Mouse (Mus musculus) intestine, embryonic 16.5 days (tissue): ENCODE results near the gene Lrrc57. TPM values are rescaled to one million over a fixed set of nuclear protein-coding genes. Genes with fewer than 3 reads are reported as not detected.
A peak's percentile ranks its signal among the peaks of the same experiment; 100 is the strongest.

Experiments used
- ATAC-seq: fragments of 200-750 bp; cut with Nextera tagmentation; 2 replicates; pipeline ENCODE4 v1.8.0; 2017; ENCODE audit warnings: moderate TSS enrichment, moderate library complexity
- H3K27ac ChIP-seq: fragments of 300-500 bp; sonication (generic); 2 replicates; pipeline ENCODE4 v1.5.1; 2014; ENCODE audit warnings: mild to moderate bottlenecking, low read length
- H3K27me3 ChIP-seq: fragments of 300-500 bp; sonication (generic); replicated peaks from 2 replicates; pipeline ENCODE4 v1.6.1; 2014; ENCODE audit warnings: low read length, control low read depth, mixed read lengths; ENCODE audit not compliant: control insufficient read depth, insufficient read depth
- H3K36me3 ChIP-seq: fragments of 300-500 bp; sonication (generic); 2 replicates; pipeline ENCODE4 v1.6.1; 2014; ENCODE audit warnings: low read length, control low read depth; ENCODE audit not compliant: control insufficient read depth, insufficient read depth
- H3K4me1 ChIP-seq: fragments of 300-500 bp; sonication (generic); 2 replicates; pipeline ENCODE4 v1.6.1; 2014; ENCODE audit warnings: low read length, control low read depth, mixed read lengths; ENCODE audit not compliant: control insufficient read depth, insufficient read depth
- H3K4me2 ChIP-seq: fragments of 300-500 bp; sonication (generic); 2 replicates; pipeline ENCODE4 v1.6.1; 2014; ENCODE audit warnings: low read depth, low read length, control low read depth
- H3K4me3 ChIP-seq: fragments of 300-500 bp; sonication (generic); 2 replicates; pipeline ENCODE4 v1.5.1; 2014; ENCODE audit warnings: mild to moderate bottlenecking, low read length
- H3K9ac ChIP-seq: fragments of 300-500 bp; sonication (generic); 2 replicates; pipeline ENCODE4 v1.6.1; 2014; ENCODE audit warnings: low read depth, low read length
- H3K9me3 ChIP-seq: fragments of 300-500 bp; sonication (generic); 2 replicates; pipeline ENCODE4 v1.6.1; 2016; ENCODE audit warnings: low read length, control low read depth; ENCODE audit not compliant: control insufficient read depth
- WGBS: fragments of 180-500 bp; shearing (Covaris S2); extraction: QIAGEN DNeasy Blood & Tissue Kit; methylation state at CpG from one replicate; pipeline ENCODE4 v1.1.7; 2014; 5-methylcytosine and 5-hydroxymethylcytosine counted together
- polyA plus RNA-seq: library from polyadenylated mRNA; unstranded; fragments of >200 nt; fragmentation: Nextera tagmentation; extraction: Ambion mirVana; gene quantifications from 2 replicates; pipeline ENCODE4 v1.2.1, GENCODE M21; 2015

Gene Lrrc57
- polyA plus RNA-seq, 1 experiment from 2014 or later: 19.5 TPM

DNA sequence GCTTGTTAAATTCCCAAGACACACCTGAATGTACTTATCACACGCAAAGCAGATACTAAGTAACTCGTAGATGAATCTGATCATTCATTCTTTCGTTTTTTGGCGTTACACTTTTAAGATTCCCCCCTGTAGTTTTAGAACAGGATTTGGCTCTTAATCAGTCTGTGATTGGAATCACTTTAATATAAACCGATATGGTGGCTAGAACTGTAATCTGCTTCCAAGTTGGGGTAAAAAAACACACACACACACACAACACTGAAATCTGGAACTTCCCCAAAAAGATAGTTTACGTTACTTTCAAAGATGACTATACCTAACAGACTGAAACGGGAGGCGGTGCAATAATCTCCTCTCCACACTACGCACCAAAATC is 46.5 kb downstream of the Lrrc57 start:
- Histone ChIP-seq H3K36me3 (no peaks in the 10 kb centered on the region), H3K27ac (peak overlapping the region; percentile 68; the same call in 1 of the 2 replicates), H3K4me1 (peaks cover 8% of the 10 kb centered on the region; the same call in 1 of the 2 replicates), H3K9ac (peak overlapping the region; percentile 97), H3K4me3 (peak overlapping the region; percentile 93), H3K27me3 (no peaks in the 10 kb centered on the region), H3K9me3 (no peaks in the 10 kb centered on the region), H3K4me2 (peak overlapping the region; percentile 72)
- 20% methylated on average over 9 of the region's 9 CpGs for WGBS
- no peak for ATAC-seq

DNA sequence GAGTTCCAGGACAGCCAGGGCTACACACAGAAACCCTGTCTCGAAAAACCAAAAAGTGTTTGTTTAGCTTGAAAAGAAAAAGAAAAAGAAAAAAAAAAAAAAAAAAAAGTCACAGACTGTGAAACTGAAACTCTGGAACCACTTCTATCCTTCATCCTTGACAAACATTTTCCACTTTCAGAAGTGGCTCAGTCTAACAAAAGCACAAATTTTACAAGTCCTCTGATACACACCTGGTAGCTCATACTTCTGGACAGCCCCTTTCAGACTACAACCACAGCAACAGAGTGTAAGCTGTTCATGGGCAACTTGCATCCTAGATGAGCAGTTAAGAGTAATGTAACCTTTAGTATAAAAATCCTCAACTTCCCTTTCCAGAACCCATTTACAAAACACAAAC is 47.8 kb downstream of the Lrrc57 start:
- 78% methylated on average over 1 of the region's 1 CpGs for WGBS
- Histone ChIP-seq H3K4me2 (no peak overlapping the region), H3K9me3 (no peaks in the 10 kb centered on the region), H3K36me3 (no peaks in the 10 kb centered on the region), H3K27me3 (no peaks in the 10 kb centered on the region), H3K27ac (no peak overlapping the region), H3K4me3 (no peak overlapping the region), H3K9ac (no peak overlapping the region), H3K4me1 (peaks cover 8% of the 10 kb centered on the region; the same call in 1 of the 2 replicates)
- no peak for ATAC-seq

- no peaks in the 10 kb centered on the region for H3K27me3 ChIP-seq
- H3K4me3 ChIP-seq: no peak overlapping the region
- H3K36me3 ChIP-seq: 0 out of 2 replicates have a peak, but pooled peaks cover 5% of the 10 kb centered on the region
- no peak overlapping the region for H3K27ac ChIP-seq
- peaks cover 8% of the 10 kb centered on the region; the same call in 1 of the 2 replicates for H3K4me1 ChIP-seq
- no peak overlapping the region for H3K9ac ChIP-seq
- ATAC-seq: no peak
- no peaks in the 10 kb centered on the region for H3K9me3 ChIP-seq
- WGBS: 77% methylated on average over 3 of the region's 3 CpGs
- no peak overlapping the region for H3K4me2 ChIP-seq
Observed at GRCm38 (mm10) chr2:120558813-120559212, 50.5 kb downstream of the Lrrc57 start.

- WGBS: 54% methylated on average over 3 of the region's 3 CpGs
- peak; percentile 28; the same call in 1 of the 2 replicates for ATAC-seq
- no peaks in the 10 kb centered on the region for H3K9me3 ChIP-seq
- no peak overlapping the region for H3K27ac ChIP-seq
- H3K4me1 ChIP-seq: peaks cover under 1% of the 10 kb centered on the region; the same call in 1 of the 2 replicates
- 0 out of 2 replicates have a peak, but pooled peaks cover 5% of the 10 kb centered on the region for H3K36me3 ChIP-seq
- no peaks in the 10 kb centered on the region for H3K27me3 ChIP-seq
- H3K9ac ChIP-seq: no peak overlapping the region
- H3K4me2 ChIP-seq: no peak overlapping the region
- H3K4me3 ChIP-seq: no peak overlapping the region
Observed at GRCm38 (mm10) chr2:120556868-120557267, 52.5 kb downstream of the Lrrc57 start.

Other genes with a start within 250 kb of the Lrrc57 start
- 8.8 and 10.3 TPM in 2 replicates for gene Ganc, start 205.6 kb downstream of the Lrrc57 start, polyA plus RNA-seq
- gene Tmem87a, start 205.4 kb downstream of the Lrrc57 start, polyA plus RNA-seq: 7.3 and 8.6 TPM in 2 replicates
- gene Capn3, start 153.5 kb downstream of the Lrrc57 start, polyA plus RNA-seq: 0.77 and 0.92 TPM in 2 replicates
- gene Zfp106, start 45.7 kb downstream of the Lrrc57 start, polyA plus RNA-seq: 36.2 and 37.0 TPM in 2 replicates
- 54.6 and 55.8 TPM in 2 replicates for gene Snap23, start 41.8 kb downstream of the Lrrc57 start, polyA plus RNA-seq
- 16.9 and 20.6 TPM in 2 replicates for gene Haus2, start 137 bp downstream of the Lrrc57 start, polyA plus RNA-seq
- 2.5 and 3.3 TPM in 2 replicates for gene Stard9, start 19.6 kb upstream of the Lrrc57 start, polyA plus RNA-seq
- gene Cdan1, start 240.6 kb upstream of the Lrrc57 start, polyA plus RNA-seq: 3.6 and 4.1 TPM in 2 replicates
- 1.4 and 1.6 TPM in 2 replicates for gene Ttbk2, start 241.1 kb upstream of the Lrrc57 start, polyA plus RNA-seq